Mouse (Mus musculus) kidney, adult 8-10 months (tissue): ENCODE data around the gene Snx29.
"Not testable (repeated sequence)": the region's sequence is repeated elsewhere in the genome, so short reads cannot be mapped to it uniquely, and the experiment has no call there.

Experiments
- DNase-seq, 2 experiments: peaks; one replicate each; pipeline ENCODE4 v3.0.0; 2022

The Snx29 gene

DNA sequence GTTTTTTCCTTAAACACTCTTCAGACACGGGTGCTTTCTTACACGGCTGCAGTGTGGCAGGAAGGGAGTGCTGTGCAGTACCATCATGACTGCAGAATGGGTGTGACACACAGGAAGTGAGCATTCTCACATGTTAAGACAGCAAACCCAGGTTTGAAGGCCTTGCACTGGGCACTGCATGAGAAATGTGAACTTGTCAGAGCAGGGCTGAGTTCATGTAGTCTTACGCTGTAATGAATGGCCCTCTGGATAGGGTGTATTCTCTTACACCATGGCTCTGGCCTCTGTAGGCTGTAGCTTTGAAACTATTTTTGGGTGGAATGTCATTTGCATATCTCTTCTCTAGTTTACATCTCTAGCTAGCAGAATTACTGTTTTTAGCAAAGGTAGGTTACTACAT is 178.4 kb downstream of the Snx29 start:
- no peak for DNase-seq

- DNase-seq: no peak
These were observed 178.9 kb downstream of the Snx29 start for GRCm38 (mm10) chr16:11501611-11502010.

- DNase-seq: peak; percentile 53 to 58
These were observed 182.2 kb downstream of the Snx29 start for GRCm38 (mm10) chr16:11504666-11505491.

DNA sequence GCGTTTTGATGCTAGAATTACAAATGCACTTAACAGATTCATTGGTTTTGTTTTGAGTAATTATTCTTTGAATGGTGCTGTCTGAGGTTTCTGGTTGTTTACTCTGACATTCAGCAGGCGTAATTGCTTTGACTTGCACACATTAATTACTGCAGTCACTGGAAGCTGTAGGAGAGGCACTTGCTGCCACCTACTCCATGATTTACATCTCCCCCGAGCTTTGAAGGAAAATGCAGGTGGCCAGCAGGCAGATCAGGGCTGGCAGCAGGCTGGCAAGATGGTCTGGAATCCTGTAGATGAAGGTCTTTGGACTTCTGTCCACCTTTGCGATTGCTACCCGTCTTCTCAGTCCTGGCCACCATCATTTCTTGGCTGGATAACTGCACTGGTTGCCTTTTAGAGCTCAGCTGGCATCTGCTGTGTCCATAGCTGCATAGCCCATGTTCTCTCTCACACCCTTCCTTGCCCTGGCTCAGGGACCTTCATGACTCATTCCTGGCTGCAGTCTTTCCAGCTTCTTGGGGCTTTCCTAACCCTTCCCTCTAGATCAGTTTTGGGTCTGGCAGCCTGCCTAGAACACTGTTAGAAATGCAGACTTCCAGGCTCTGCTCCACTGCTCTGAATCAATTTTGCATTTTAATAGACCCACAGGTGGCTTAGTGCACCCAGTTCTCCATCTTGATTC is 182.9 kb downstream of the Snx29 start:
- DNase-seq: peak; percentile 86 to 87

DNA sequence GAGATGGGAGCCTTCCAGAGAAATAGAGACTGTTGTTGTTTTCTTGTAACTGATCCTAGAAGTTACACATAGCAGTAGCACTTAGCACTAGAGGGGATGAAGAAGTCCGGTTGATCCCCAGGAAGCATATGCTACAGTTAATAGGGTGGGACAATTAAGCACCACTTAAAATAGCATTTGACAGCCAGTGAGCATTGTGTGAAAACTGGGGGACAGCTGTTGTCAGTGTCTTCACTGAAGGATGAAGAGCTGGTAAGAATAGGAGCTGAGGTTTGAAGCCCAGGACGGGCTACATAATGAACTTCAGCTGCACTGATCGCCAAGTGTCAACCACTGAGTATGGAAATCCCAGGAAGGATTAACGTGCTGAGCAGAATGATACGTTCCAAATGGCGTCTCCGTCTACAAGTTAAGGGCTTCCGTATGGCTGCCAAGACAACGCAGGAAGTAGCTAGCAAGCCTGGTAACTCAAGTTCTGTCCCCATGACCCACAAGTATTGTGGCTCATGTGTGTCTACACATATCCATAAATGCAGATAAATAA is 184.6 kb downstream of the Snx29 start:
- DNase-seq: no peak

DNA sequence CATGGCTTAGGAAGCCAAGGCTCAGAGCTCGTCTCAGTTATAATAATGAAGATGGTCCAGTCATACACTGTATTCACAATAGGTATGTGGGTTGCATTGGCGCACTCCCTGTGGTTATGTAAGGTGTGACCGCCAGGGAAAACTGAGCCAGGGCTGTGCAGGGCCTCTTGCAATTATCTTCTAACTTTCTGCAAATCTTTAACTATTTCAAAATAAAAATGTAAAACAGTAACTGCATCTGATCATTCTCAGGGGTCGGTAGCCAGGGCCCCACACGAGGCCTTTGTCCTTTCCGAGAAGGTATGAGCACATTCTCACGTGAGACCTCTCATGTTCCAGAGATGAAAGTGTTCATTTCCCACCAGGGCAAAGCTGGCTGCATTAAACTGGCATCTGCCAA is 185.6 kb downstream of the Snx29 start:
- DNase-seq: peak; percentile 79 to 82

- no peak for DNase-seq
These were observed 187.7 kb downstream of the Snx29 start for GRCm38 (mm10) chr16:11510416-11510815.

DNA sequence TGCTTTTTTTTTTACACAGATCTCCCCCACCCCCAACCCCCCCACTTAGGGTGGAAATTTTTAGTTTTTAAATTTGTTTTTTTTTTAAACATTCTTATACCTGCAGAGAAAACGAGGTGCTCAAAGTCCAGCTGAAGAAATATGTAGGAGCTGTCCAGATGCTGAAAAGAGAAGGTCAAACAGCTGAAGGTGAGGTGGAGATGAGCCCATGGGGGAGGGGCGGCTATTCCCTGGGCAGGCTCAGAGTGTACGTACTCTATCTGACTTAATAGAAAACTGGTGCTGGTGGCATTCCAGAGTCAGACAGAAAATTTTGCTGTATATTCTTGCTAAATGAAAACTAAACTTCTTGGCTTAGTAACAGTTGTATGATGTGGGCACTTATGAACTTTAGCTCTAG is 188.1 kb downstream of the Snx29 start:
- DNase-seq: peak; percentile 80 to 82

GRCm38 (mm10) chr16:11511696-11512095 is 189.0 kb downstream of the Snx29 start:
- not testable (repeated sequence) for DNase-seq

- DNase-seq: no peak
These were observed 194.0 kb downstream of the Snx29 start for GRCm38 (mm10) chr16:11516681-11517080.

DNA sequence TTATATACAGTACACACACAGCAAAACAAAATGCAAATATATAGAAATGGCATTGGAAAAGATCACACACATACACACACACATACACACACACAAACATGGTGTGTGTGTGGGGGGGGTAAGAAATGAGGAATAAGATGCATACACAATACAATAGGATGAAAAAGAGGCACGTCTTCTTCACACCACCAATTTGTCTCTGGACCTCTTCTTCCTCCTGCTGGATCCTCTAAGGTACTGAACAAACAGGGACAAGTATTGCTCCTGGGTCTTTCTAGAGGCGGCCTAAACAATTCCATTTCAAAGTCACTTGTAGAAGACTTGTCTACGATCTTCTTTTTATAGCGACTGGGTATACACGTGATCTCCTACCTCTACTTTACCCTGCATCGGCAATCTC is 194.7 kb downstream of the Snx29 start:
- DNase-seq: no peak

DNA sequence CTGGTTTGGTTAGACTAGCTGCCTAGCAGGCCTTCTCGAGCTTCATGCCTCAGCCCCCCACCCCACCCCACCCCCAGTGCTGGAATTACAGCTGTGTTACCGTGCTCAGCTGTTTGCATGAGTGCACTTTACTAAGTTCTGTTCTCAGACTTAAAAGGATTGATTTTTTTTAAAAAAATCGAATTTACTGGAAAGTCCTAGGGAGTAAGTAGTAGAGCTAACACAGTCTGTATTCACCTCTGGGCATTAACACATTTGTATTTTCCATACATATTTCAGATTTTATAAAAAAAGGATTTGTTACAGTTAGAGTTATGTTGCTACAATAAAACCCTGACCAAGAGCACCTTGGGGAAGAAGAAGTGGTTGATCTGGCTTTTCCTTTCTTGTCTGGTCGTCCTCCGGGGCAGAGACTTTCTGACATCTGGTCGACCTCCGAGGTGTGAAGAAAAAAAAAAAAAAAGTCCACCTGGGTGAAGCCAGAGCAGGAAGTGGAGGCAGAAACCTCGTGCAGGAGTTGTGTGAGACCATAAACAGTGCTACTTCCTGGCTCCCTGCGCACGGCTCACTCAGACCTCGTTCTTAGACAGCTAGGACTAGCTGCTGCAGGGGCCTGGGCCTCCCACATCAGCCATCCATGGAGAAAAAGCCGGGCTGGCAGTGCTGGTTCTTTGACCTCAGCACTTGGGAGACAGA is 196.2 kb downstream of the Snx29 start:
- no peak for DNase-seq

- no peak for DNase-seq
These were observed 203.5 kb downstream of the Snx29 start for GRCm38 (mm10) chr16:11526104-11526786.

DNA sequence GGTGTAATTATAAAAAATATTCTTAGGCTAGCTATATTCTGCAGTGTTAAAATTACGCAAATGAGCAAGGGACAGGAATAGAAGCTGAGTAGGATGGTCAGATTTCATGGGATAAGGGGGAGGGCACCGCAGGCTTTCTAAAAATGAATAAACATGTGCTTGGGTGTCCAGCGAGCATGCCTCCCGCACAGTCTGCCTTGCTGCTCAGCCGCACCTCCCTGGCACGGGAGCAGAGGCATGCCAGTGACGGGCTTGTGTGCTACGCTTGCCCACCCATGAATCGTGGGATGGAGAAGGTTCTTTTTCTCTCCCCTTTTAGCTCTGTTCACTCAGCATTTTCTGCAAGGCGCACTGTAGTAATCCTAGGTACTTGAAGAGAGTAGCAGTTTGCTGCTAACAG is 204.3 kb downstream of the Snx29 start:
- no peak for DNase-seq

DNA sequence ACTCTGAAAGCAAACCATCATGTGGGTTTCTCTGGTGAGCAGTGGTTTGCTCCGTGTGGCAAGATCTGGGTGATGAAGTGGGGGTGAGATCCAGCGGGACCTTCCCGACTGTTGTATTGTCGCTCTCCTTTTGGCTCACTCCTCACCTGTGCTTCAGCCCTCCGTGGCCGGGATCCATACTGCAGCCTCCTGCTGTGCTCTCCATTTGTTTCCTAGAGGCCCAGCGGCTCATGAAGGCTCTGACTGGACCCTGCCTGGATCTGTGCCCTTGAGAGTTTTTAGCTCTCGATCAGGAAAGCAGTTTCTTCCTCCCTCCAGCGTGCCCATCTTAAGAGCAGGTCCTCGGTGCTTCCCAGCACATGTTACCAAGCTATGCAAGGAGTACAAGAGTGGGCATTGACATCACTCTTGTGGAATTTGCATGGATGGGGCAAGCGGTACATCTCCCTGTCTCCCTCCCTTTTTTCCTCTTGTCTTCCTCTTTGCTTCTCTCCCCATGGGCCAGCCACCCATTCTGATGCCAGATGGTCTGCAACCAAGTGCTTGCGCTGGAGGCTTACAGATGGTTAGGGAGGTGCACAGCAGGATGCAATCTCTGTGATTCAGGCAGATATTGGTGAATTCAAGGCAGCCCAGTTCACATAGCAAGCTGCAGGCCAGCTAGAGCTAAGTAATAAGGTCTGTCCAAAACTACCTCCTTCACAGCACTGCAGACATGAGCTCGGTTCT is 207.9 kb downstream of the Snx29 start:
- no peak for DNase-seq

DNA sequence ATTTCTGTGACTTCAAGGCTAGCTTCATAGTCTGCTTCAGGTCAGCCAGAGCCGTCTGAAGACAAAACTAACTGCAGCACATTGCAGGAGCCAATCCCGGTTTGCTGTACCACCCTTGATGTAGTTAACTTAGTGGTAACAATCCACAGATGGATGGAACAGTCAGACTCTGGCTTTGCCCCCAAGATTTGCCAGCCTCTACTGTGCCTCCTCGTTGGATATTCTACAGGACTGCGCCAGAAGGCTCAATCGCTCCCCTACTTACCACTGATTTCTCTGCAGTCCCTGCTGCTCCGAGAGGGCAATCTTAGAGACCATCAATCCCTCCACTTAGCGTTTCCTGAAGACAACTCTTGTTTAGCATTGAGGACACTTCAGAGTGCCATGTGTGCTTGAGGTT is 208.7 kb downstream of the Snx29 start:
- DNase-seq: no peak

GRCm38 (mm10) chr16:11532592-11532991 is 209.9 kb downstream of the Snx29 start:
- peak; percentile 71 to 81 for DNase-seq

DNA sequence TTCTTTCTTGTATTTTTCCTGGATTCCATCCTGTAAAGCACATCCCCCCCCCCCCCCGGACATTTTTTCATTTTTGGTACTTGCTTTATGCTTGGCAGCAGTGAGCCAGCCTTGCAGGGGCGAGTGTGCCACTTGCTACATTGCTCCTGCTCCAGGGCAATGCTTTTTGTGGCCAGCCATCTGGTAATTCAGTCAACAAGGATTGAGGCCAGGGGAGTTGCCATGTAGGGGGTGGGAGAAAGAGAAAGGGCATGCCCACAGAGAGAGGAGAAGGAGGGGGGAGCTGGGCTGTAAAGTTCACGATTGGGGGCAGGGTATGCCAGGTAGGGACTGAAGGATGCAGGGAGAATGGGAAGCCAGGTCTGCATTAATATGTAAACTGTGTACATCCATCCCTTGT is 210.7 kb downstream of the Snx29 start:
- DNase-seq: no peak

- no peak for DNase-seq
These were observed 215.0 kb downstream of the Snx29 start for GRCm38 (mm10) chr16:11537663-11538062.

DNA sequence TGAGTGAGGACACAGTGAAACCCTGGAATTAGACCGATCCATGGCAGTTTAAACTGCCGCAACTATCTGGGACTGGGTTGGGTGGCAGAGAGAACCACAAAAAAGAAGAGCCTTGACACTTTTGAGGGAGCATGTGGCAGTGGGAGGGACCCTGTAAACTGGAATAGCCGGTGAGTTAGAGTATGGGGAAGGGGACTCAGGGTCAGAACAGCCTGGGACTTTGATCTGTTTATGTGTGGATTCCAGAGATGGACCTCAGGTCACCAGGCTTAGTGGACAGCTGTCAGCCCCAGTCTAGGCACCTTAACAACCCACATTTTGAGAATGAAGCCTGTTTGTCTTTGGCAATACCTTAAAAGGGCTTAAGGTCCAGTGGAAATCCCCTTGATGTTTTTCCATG is 215.5 kb downstream of the Snx29 start:
- no peak for DNase-seq

- DNase-seq: no peak
These were observed 218.3 kb downstream of the Snx29 start for GRCm38 (mm10) chr16:11540961-11541360.

DNA sequence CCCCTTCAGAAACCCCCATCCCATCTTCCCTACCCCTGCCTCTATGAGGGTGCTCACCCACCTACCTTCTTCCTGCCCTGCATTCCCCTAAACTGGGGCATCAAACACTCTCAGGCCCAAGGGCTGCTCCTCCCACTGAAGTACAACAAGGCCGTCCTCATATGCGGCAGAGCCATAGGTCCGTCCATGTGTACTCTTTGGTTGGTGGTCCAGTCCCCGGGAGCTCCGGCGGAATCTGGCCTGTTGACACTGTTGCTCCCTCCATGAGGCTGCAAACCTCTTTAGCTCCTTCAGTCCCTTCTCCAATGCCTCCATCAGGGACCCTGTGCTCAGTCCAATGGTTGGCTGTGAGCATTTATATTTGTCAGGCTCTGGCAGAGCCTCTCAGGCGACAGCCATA is 219.1 kb downstream of the Snx29 start:
- DNase-seq: no peak
